Mouse (Mus musculus) E14TG2a.4 (cell line): ENCODE results near the gene Rbbp4.

Experiments used
- H3K27me3 ChIP-seq: 2 replicates; pipeline ENCODE4 v1.6.1; 2014; ENCODE audit warnings: low read length, control low read depth; ENCODE audit not compliant: insufficient read depth
- H3K36me3 ChIP-seq: 2 replicates; pipeline ENCODE4 v1.6.1; 2014; ENCODE audit warnings: low read length, control low read depth; ENCODE audit not compliant: insufficient read depth
- H3K4me1 ChIP-seq: replicated peaks from 2 replicates; pipeline ENCODE4 v1.6.1; 2014; ENCODE audit warnings: low read depth, low read length, control low read depth
- H3K4me3 ChIP-seq: replicated peaks from 2 replicates; pipeline ENCODE4 v1.5.1; 2014; ENCODE audit warnings: mild to moderate bottlenecking, low read length
- H3K9me3 ChIP-seq: 2 replicates; pipeline ENCODE4 v1.6.1; 2014; ENCODE audit warnings: low read length, control low read depth
- CTCF ChIP-seq: conservative IDR thresholded peaks from 2 replicates; pipeline ENCODE4 v1.5.1; 2014; ENCODE audit warnings: low read length
- NANOG ChIP-seq: IDR thresholded peaks from 2 replicates; pipeline ENCODE4 v1.6.1; 2014; ENCODE audit warnings: borderline replicate concordance, low read length, mixed read lengths
- POU5F1 ChIP-seq: IDR thresholded peaks from 2 replicates; pipeline ENCODE4 v1.6.1; 2014; ENCODE audit warnings: low read length, borderline replicate concordance

The Rbbp4 gene

GRCm38 (mm10) chr4:129286001-129286682, 49.0 kb downstream of the Rbbp4 start:
- Histone ChIP-seq H3K27me3 (peaks cover 58% of the 10 kb centered on the region), H3K36me3 (no peaks in the 10 kb centered on the region), H3K9me3 (no peaks in the 10 kb centered on the region), H3K4me3 (peak overlapping the region; percentile 82; the same call in 1 of the 2 replicates), H3K4me1 (peaks cover 27% of the 10 kb centered on the region)
- TF ChIP-seq POU5F1, result no peak
- TF ChIP-seq CTCF, result no peak
- no peak for TF ChIP-seq NANOG

- peaks cover 53% of the 10 kb centered on the region for H3K27me3 ChIP-seq
- no peak overlapping the region for H3K4me3 ChIP-seq
- no peaks in the 10 kb centered on the region for H3K9me3 ChIP-seq
- peaks cover 27% of the 10 kb centered on the region for H3K4me1 ChIP-seq
- no peak for TF ChIP-seq NANOG
- TF ChIP-seq CTCF, result no peak
- TF ChIP-seq POU5F1, result no peak
- no peaks in the 10 kb centered on the region for H3K36me3 ChIP-seq
Observed at GRCm38 (mm10) chr4:129284685-129285084, 50.5 kb downstream of the Rbbp4 start.

GRCm38 (mm10) chr4:129283226-129283625, 51.9 kb downstream of the Rbbp4 start:
- Histone ChIP-seq H3K4me3 (no peak overlapping the region), H3K36me3 (no peaks in the 10 kb centered on the region), H3K4me1 (peaks cover 26% of the 10 kb centered on the region), H3K27me3 (peaks cover 41% of the 10 kb centered on the region), H3K9me3 (no peaks in the 10 kb centered on the region)
- TF ChIP-seq POU5F1, result no peak
- TF ChIP-seq NANOG, result no peak
- no peak for TF ChIP-seq CTCF

GRCm38 (mm10) chr4:129282786-129283185, 52.4 kb downstream of the Rbbp4 start:
- H3K4me3 ChIP-seq, result no peak overlapping the region
- peaks cover 37% of the 10 kb centered on the region for H3K27me3 ChIP-seq
- H3K4me1 ChIP-seq, result peaks cover 22% of the 10 kb centered on the region

GRCm38 (mm10) chr4:129276453-129276865, 58.7 kb downstream of the Rbbp4 start:
- Histone ChIP-seq H3K4me3 (no peak overlapping the region), H3K36me3 (no peaks in the 10 kb centered on the region), H3K27me3 (0 out of 2 replicates have a peak, but pooled peaks cover 3% of the 10 kb centered on the region), H3K4me1 (peaks cover 35% of the 10 kb centered on the region), H3K9me3 (no peaks in the 10 kb centered on the region)
- TF ChIP-seq CTCF, result peak; percentile 97
- TF ChIP-seq NANOG, result no peak
- no peak for TF ChIP-seq POU5F1

More at GRCm38 (mm10) chr4:129282786-129283185, 52.4 kb downstream of the Rbbp4 start:
- TF ChIP-seq CTCF, result no peak
- TF ChIP-seq POU5F1, result no peak
- Histone ChIP-seq H3K9me3 (no peaks in the 10 kb centered on the region), H3K36me3 (no peaks in the 10 kb centered on the region)

GRCm38 (mm10) chr4:129272756-129273046, 62.5 kb downstream of the Rbbp4 start:
- peak overlapping the region; percentile 30 for H3K4me3 ChIP-seq
- H3K4me1 ChIP-seq, result peaks cover 43% of the 10 kb centered on the region
- no peaks in the 10 kb centered on the region for H3K9me3 ChIP-seq
- no peaks in the 10 kb centered on the region for H3K36me3 ChIP-seq
- no peak for TF ChIP-seq POU5F1
- no peak for TF ChIP-seq NANOG
- TF ChIP-seq CTCF, result no peak
- H3K27me3 ChIP-seq, result no peaks in the 10 kb centered on the region

- Histone ChIP-seq H3K9me3 (no peaks in the 10 kb centered on the region), H3K36me3 (no peaks in the 10 kb centered on the region), H3K4me3 (peak overlapping the region; percentile 59), H3K4me1 (peaks cover 47% of the 10 kb centered on the region), H3K27me3 (no peaks in the 10 kb centered on the region)
- TF ChIP-seq CTCF (no peak), POU5F1 (no peak), NANOG (no peak)
Observed at GRCm38 (mm10) chr4:129271991-129272755, 63.0 kb downstream of the Rbbp4 start.

- TF ChIP-seq NANOG (no peak), POU5F1 (no peak), CTCF (no peak)
- Histone ChIP-seq H3K36me3 (no peaks in the 10 kb centered on the region), H3K9me3 (no peaks in the 10 kb centered on the region), H3K4me3 (no peak overlapping the region), H3K4me1 (peaks cover 59% of the 10 kb centered on the region), H3K27me3 (no peaks in the 10 kb centered on the region)
Observed at GRCm38 (mm10) chr4:129268698-129269097, 66.5 kb downstream of the Rbbp4 start.

GRCm38 (mm10) chr4:129266821-129267220, 68.3 kb downstream of the Rbbp4 start:
- peaks cover 60% of the 10 kb centered on the region for H3K4me1 ChIP-seq
- H3K27me3 ChIP-seq, result no peaks in the 10 kb centered on the region
- no peaks in the 10 kb centered on the region for H3K9me3 ChIP-seq
- no peaks in the 10 kb centered on the region for H3K36me3 ChIP-seq
- no peak overlapping the region for H3K4me3 ChIP-seq
- TF ChIP-seq NANOG (no peak), POU5F1 (no peak), CTCF (no peak)
